Mouse (Mus musculus) ES-Bruce4 (cell line): ENCODE data around the gene Gm9833.

Source experiments
- CTCF ChIP-seq: IDR thresholded peaks from one replicate; pipeline ENCODE4 v1.8.1; 2011; ENCODE audit warnings: low read depth, low read length
- EP300 ChIP-seq: IDR thresholded peaks from 2 replicates; pipeline ENCODE4 v1.6.1; 2011; ENCODE audit warnings: low read depth, low read length; ENCODE audit not compliant: insufficient read depth

- no peak for TF ChIP-seq EP300
- no peak for TF ChIP-seq CTCF
Measured at GRCm38 (mm10) chr3:10077096-10077841, 10.6 kb upstream of the Gm9833 start.
